Mouse (Mus musculus) heart, postnatal 36 days (tissue): ENCODE data around the gene H2al2a. TPM values are rescaled to one million over a fixed set of nuclear protein-coding genes. Genes with fewer than 3 reads are reported as not detected.

Experiments
- DNase-seq, 2 experiments: peaks; one replicate each; pipeline ENCODE4 v3.0.0; 2021 to 2022
- intact Hi-C: fragments of 180-260 bp; cut with DNase I; formaldehyde crosslinking; loops from one replicate; pipeline ENCODE4 v1.15.1; 2025
- total RNA-seq, 2 experiments: library from RNA; stranded (reverse); gene quantifications; 2 replicates each; pipeline ENCODE4 v1.2.3; 2021

H2al2a gene
- total RNA-seq = not detected

- intact Hi-C loops = no loop called here
- no peak for DNase-seq
Observed at GRCm38 (mm10) chr2:17996858-17997257, at the start of gene H2al2a. H2al2a (minus strand) TSS chr2:17996958.

- DNase-seq = no peak
- intact Hi-C loops = loop anchor here (1.0 to 5.0 kb wide), 4 partner anchors 15 to 721 kb away; partner anchors contain the start of gene Bmi1
Observed at GRCm38 (mm10) chr2:18046186-18046585, 49.4 kb upstream of the H2al2a start.

- intact Hi-C loops = loop anchor here (1.0 to 5.0 kb wide), 4 partner anchors 14 to 722 kb away; partner anchors contain the start of gene Bmi1
- no peak for DNase-seq
Observed at GRCm38 (mm10) chr2:18045781-18046181, 49.0 kb upstream of the H2al2a start.

GRCm38 (mm10) chr2:18045143-18045780, 48.5 kb upstream of the H2al2a start:
- intact Hi-C loops = loop anchor here (5.0 kb wide), 2 partner anchors 632 to 722 kb away; partner anchors contain the start of gene Bmi1
- DNase-seq = no peak

- intact Hi-C loops = no loop called here
- DNase-seq = no peak
Observed at GRCm38 (mm10) chr2:18041199-18041885, 44.6 kb upstream of the H2al2a start.

- intact Hi-C loops = no loop called here
- no peak for DNase-seq
Observed at GRCm38 (mm10) chr2:18040347-18041160, 43.8 kb upstream of the H2al2a start.

- DNase-seq = no peak
- intact Hi-C loops = loop anchor here (10.0 kb wide), 1 partner anchor 585 kb away; no protein-coding TSS in a partner anchor
Observed at GRCm38 (mm10) chr2:18039566-18040290, 43.0 kb upstream of the H2al2a start.

GRCm38 (mm10) chr2:18038895-18039371, 42.2 kb upstream of the H2al2a start:
- intact Hi-C loops = loop anchor here (10.0 kb wide), 1 partner anchor 584 kb away; no protein-coding TSS in a partner anchor

GRCm38 (mm10) chr2:18038141-18038752, 41.5 kb upstream of the H2al2a start:
- DNase-seq = no peak
- intact Hi-C loops = loop anchor here (10.0 kb wide), 1 partner anchor 583 kb away; no protein-coding TSS in a partner anchor

More at GRCm38 (mm10) chr2:18038895-18039371, 42.2 kb upstream of the H2al2a start:
- DNase-seq = no peak

GRCm38 (mm10) chr2:18037491-18037890, 40.7 kb upstream of the H2al2a start, which contains the start of gene A930004D18Rik:
A930004D18Rik (minus strand) TSS chr2:18037737.
- no peak for DNase-seq
- intact Hi-C loops = loop anchor here (10.0 kb wide), 1 partner anchor 583 kb away; no protein-coding TSS in a partner anchor

GRCm38 (mm10) chr2:18034371-18035250, 37.9 kb upstream of the H2al2a start:
- intact Hi-C loops = loop anchor here (10.0 kb wide), 1 partner anchor 580 kb away; no protein-coding TSS in a partner anchor
- DNase-seq = no peak

- intact Hi-C loops = loop anchor here (10.0 kb wide), 1 partner anchor 579 kb away; no protein-coding TSS in a partner anchor
- no peak for DNase-seq
Observed at GRCm38 (mm10) chr2:18033166-18034108, 36.7 kb upstream of the H2al2a start.

GRCm38 (mm10) chr2:18032538-18032895, 35.8 kb upstream of the H2al2a start:
- intact Hi-C loops = loop anchor here (10.0 kb wide), 1 partner anchor 578 kb away; no protein-coding TSS in a partner anchor
- no peak for DNase-seq

- DNase-seq = peak; percentile 60 to 77
- intact Hi-C loops = loop anchor here (1.0 to 10.0 kb wide), 2 partner anchors 14 to 577 kb away; no protein-coding TSS in a partner anchor
Observed at GRCm38 (mm10) chr2:18031831-18032537, 35.2 kb upstream of the H2al2a start.

GRCm38 (mm10) chr2:18031271-18031821, 34.6 kb upstream of the H2al2a start:
- intact Hi-C loops = loop anchor here (1.0 to 10.0 kb wide), 2 partner anchors 15 to 577 kb away; no protein-coding TSS in a partner anchor
- peak; percentile 47 to 73 for DNase-seq

GRCm38 (mm10) chr2:18030581-18030980, 33.8 kb upstream of the H2al2a start:
- DNase-seq = no peak
- intact Hi-C loops = loop anchor here (10.0 kb wide), 1 partner anchor 576 kb away; no protein-coding TSS in a partner anchor
